Mouse (Mus musculus): ENCODE measurements at regions not wholly inside any gene's neighbourhood (a gene's known extent, or its start where the extent isn't known, plus 50 kb on each side); places are given as distances from the start of the nearest gene placed in this dataset.

DNA sequence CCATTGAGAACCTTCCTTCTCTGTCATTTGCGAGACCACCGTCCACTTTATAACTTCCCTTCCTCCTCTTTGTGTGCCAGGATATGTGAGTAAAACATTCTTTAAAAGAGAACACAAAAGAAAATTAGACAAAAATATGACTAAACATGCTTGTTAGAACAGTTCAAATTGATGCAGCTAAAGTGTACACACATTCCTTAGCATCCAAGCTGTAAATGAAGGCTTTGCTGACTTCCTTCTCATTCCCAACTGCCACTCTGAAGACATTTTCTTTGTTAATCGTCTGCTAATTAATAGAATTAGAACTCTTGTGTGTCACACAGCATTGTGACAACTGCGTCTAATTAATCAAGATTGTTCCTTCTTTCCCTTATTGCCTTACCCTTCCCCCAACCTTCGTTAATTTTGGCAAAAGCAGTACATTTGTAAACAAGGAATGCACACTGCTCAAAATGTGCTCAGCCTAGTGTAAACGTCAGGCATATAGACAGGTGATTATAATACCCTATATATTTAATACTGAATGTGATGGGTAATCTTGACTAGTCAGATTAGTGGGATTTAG, 242.3 kb upstream of the Kif18a start:
- TF ChIP-seq CTCF (IDR thresholded peaks at IDR 0.05) (no peak), POLR2A (IDR thresholded peaks at IDR 0.05; ENCODE audit: insufficient read depth, low read depth, low read length) (no peak), EP300 (IDR thresholded peaks at IDR 0.05; ENCODE audit: insufficient read depth, low read depth, low read length) (no peak)

All from heart, adult 2 months (tissue).